Mouse (Mus musculus) naive thymus-derived CD4-positive, alpha-beta T cell, adult 2 months (primary cell): ENCODE data around the gene Ift88.

Source experiments
- DNase-seq: peaks from one replicate; pipeline ENCODE4 v3.0.0-alpha.2; 2011; ENCODE audit warnings: low read depth

The Ift88 gene

DNA sequence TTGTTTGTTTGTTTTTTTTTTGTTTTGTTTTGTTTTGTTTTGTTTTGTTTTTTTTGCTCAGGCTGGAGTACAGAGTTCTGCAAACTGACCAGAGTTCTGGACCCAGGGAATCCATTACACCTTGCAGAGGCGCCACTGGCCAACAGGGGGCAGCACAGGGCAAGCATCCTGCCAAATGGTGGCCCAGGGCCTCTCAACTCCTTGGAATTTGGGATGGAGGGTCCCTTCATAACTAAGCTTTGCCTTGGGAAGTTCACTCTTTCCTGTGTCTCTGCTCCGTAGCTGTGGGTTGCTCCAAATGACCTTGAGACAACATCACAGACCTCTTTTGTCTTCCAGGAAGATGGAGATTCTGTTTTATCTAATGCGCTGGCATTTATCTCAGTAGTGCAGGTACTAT, 109.4 kb downstream of the Ift88 start:
- DNase-seq = peak; percentile 55

DNA sequence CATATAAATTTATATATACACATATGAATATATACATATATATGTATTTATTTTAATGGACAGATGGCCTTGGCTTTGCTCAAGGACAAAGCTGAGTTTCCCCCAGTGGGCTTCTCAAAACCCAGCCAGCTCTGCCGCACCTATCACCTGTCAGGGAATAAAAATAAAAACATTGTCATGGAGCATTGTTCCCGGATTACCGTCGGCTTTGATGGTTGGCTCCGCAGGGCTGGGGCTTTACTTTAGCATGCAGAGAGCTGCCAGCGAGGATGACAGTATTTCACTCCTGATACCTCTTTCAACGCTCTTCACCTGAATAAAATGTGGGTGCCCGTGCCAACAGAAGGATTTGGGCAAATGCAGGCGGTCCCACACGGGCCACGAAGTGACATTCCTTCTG, 110.0 kb downstream of the Ift88 start:
- DNase-seq = no peak

DNA sequence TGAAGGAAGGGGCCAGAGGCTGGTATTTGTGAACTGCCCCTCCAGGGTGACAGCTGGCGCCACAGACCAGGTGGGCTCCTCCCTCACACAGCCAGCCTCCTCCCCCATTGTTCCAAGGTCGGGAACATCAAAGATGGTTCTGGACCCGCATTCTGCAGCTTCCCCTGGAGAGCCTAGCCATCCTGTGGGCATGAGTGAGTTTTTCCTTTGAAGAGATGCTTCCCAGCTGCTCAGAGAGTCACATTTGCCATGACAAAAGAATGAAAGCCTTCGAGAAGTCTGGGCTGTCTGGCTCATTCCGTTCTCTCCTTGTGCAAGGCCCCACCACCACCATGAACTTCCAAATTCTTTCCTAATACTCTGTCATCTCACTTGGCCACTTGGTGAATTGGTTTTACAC, 110.5 kb downstream of the Ift88 start:
- DNase-seq = no peak

DNA sequence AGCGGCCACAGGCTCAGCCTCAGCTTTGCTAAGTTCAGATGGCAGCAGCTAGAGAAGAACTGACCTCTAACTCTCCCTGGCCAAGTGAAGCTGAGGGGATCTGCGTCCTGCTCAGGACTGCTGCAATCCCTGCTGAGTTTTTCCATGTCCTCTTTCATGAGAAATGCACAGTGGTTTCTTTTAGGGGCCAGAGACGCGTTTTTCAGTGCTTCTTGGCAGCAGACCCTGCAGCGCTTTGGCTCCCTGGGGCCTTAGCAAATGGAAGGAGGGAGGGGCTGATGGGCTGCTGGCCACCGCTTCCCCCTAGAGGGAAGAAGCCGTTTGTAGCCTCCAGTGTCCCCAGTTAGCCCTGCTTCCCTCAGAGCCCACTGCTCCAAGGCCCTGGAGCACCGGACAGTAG, 111.1 kb downstream of the Ift88 start:
- no peak for DNase-seq

DNA sequence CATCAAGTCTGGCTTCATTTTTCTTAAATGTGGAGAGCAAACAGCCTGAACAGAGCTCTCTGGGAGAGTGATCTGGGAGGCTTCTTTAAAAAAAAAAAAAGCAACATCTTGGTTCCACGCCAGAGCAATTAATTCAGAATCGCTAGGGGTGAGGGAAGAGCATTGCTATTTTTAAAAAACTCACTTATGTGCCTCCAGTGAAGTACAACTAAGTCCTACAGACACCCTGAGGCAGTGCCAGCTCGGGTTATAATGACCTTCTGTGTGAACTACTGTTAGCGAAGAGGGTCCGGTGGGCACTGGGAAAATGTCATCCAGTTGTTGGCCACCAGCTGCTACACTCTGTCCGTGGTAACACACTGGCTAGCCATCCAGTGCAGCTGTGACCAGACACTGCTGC, 111.8 kb downstream of the Ift88 start:
- DNase-seq = no peak

DNA sequence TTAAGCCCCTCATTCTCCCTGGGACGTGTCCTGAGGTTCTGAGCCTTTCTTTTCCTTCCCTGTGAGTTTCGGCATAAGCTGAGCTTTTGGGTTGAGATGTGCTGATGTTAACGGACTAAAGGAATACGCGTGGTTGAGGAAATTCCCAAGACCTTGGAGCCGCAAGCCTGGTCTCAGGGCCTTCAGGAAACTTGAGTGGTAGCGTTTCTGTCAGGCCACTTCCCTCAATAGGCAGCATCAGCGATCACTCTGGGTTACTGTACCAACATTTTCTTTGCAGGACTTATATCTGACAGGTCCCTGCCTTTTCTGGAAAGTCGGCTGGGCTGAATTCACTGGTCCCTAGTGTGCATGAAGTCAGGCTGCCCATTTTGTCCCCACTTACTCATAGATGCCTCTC, 113.0 kb downstream of the Ift88 start:
- DNase-seq = no peak

DNA sequence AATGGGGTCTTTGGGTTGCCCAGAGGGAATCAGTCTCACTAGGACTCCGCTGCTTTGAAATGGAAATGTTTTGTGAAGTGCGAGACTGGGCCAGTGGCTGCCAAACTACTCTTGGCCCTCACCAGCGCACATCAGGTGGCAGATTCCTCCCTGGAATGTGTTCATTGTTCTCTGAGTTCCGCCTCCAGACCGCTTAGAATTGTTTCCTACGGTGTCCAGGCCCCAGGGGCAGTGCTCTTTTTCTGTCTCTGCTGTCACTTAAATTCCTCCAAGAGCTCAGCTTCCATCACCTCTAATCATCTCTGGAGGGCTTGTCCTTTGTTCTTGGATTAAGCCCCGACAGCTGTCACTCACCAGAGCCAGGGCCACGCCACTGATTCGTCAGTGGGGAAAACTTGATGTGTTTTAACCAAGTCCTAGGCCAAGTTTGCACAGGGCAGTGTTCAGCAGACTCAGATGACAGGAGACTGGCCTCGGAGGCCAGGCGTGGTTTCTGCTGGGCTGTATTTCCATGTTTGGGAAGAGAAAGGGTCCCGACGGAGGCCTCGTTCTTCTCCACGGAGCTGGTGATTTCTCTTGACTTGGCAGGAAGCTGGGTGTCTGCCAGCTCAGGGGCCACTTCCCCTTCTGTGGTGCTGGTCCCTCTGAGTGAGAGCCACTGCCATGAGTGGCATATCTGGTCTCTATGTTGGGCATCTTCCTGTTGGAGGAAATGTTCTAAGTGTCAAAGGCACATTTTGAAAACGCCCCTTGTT, 113.6 kb downstream of the Ift88 start:
- DNase-seq = no peak

DNA sequence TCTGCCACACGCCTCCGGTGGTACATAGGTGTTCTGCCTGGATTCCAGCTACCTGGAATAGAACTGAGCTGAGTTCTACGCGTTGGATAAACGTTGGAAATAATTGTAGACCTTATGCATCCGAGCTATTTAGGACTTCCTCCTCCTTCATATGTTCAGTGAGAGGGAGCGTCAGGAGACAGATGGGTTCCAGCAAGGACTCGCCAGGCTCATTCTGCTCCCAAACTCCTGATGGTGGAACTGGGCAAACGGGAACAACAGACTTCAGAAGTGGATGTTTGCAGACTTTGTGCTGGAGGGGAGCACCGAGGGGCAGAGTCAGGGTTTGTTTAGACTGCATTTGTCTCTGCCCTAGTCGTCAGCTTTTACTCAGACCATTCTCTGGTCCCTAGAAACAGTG, 116.8 kb downstream of the Ift88 start:
- DNase-seq = no peak

DNA sequence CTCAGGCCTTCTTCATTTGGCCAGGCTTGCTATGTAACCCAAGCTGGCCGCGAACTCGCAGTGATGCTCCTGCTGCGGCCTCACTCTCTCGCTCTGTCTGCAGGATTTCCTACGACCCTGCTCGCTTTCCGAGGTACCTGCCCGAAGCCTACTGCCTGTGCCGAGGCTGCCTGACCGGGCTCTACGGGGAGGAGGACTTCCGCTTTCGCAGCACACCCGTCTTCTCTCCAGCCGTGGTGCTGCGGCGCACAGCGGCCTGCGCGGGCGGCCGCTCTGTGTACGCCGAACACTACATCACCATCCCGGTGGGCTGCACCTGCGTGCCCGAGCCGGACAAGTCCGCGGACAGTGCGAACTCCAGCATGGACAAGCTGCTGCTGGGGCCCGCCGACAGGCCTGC, 118.4 kb downstream of the Ift88 start:
- no peak for DNase-seq

DNA sequence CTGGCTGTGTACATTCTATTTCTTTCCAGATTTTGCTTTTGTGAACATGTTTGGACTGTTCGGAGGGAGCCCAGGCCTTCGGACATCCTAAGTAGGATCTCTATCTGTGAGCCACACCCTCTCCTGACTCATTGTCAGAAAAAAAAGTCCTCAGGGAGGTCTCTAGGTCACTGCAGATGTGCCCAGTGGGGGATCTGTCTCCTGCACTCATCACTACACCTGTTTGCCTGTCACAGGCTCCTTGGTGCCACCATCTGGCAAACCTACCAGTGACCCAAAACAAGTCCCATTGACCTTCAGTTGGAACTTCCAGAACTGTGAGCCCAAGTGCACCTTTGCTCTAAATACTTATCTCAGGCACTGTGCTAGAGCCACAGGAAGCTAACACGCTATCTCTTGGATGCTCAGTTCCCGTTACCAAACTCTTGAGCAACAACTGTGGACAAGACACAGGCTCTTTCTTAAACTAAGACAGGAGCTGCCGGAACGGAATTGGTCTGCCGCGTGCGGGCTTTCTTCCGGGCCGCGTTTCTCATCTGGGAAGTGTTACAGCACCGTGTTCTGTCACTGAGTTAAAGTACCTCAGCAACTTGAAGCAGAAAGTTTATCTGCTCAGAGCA, 119.7 kb downstream of the Ift88 start:
- no peak for DNase-seq

DNA sequence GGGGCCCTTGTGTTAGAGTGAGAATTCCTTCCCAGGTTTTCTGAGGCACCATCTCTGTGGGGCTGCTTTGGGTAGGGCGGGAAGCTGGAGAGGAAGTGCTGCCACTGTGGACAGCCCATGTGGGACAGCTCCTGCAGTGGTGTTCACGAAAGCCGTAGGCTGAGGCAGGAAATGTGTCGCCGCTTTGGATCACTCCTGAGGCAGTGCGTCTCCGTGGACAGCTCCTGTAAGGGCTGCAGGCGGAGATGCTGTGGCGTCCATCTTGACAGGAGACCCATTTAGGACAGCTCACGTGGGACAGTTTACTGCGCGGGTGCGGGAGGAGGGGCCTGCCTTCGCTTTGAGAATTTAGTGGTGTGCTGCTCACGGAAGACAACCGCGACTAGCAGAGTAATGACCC, 121.7 kb downstream of the Ift88 start:
- no peak for DNase-seq

DNA sequence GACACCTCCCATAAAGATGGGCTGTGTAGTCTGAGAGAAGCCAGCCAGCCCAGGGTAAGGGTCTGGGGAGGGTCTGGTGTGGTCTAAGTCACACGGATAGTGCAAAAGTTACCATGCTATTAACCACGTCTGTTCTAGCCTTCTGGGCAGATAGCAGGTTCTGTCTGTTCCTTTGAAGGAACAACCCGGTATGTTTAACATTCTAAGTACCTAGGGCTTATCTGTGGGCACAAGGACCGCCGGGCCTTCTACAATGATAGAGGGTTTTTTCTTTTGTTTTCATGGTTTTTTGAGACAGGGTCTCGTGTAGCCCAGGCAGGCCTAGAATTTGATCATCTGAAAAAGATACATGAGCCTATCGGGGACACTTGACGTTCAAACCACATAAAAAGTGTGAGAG, 122.3 kb downstream of the Ift88 start:
- DNase-seq = no peak

DNA sequence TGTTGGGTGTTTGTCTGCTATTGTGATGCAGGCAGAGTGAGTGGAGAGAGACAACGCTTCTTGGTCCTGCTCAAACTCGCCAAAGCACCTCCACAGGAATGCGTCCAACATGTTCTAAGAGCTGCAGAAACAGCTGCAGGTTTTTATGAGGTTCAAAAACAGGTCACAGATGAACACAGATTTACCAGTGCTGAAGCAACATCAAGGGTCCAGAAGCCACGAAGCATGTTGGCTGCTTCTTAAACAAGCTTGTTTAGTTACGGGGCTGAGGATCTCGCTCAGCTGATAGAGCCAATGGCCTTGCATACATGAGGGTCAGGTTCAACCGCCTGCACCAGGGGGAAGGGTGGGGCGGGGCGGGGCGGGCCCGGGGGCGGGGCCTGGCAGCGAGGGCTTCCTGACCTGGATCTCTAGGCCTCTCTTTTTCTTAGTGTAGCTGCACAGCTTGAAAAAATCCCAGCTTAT, 122.7 kb downstream of the Ift88 start:
- no peak for DNase-seq

DNA sequence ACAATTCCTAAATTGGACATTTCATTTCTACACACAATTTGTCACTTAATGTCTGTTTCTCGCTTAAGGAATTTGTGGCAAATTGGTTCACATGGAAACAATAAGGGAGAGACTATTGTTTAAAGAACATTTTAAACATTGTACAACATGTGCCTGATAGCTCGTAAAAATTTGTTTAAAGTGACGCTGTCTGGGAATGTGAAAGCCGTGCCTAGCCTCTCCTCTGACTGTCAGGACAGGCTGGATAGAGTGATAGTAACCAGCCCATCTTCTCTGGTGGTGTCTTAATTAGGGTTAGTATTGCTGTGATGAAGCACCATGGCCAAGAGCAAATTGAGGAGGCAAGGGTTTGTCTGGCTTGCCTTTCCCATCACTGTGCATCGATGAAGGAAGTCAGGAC, 123.2 kb downstream of the Ift88 start:
- no peak for DNase-seq

DNA sequence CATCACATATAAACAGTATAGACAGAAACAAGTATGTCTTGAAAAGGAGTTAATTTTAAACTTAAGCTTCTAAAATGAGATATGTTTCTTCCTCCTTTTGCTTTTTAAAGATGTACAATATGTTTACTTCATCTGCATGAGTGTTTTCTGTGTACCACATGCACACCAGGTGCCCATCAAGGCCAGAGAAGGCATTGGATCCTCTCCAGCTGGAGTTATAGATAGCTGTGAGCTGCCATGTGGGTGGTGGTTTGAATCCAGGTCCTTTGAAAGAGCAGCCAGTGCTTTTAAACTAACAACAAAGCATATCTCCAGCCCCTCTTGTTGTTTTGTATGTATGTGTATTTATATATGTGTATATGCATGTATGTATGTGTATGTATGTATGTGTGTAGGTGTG, 129.1 kb downstream of the Ift88 start:
- DNase-seq = no peak

DNA sequence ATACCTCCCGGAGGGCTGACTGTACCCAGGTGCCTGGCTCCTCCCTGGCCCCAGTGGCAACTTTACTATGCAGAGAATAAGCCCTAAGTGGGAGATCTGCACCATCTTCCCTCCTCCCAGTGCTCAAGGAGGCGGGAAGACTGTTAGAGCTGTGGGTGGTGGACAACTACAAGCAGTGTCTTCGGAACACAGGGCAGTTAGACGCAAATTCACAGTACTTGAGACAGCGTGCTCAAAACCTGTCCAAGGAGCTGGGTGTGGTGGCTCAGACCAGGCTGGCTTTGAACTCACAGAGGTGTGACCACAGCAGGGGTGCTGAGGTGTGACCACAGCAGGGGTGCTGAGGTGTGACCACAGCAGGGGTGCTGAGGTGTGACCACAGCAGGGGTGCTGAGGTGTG, 130.6 kb downstream of the Ift88 start:
- no peak for DNase-seq

DNA sequence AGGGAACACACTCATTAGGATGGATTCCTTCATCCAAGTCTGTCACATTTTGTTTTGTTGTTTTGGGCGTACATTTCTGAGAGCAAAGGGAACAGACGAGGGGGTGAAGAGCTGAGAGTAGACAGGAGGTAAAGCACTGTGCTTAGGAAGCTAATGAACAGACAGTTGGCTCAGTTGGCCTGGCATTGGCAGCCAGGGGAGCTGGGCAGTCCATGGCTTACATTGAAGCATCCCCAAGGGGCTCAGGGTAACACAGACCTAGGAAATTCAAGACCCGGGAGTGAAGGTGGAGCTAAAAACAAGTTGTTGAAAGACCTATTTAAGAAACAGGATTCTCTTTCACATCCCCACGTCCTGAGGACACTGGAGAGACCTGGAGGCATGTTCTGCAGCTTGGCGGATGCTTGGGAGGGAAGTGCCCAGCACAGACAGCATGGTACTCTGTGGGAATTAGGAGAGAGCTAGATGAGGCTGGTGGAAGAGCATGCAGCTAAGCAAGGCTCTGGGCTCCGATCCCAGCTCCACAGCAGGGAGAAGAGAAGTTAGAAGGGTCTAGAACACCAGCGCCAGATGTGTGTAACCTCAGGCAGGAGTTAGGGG, 131.7 kb downstream of the Ift88 start:
- no peak for DNase-seq

DNA sequence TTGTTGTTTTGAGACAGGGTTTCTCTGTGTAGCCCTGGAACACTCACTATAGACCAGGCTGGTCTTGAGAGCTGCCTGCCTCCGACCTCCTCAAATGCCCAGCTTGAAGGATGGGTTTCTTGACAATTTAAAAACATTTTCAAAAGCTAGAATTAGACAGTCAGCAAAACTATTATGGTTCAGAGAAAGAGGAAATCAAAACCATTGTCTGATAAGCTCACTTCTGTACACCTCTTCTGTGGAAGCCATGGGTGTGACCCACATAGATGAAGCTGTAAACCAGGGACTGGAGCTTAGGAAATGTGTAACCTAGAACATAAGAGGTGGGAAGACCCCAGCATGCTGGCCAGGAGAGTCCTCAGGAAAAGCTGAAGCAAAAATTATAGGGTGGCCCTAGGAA, 133.1 kb downstream of the Ift88 start:
- DNase-seq = no peak

DNA sequence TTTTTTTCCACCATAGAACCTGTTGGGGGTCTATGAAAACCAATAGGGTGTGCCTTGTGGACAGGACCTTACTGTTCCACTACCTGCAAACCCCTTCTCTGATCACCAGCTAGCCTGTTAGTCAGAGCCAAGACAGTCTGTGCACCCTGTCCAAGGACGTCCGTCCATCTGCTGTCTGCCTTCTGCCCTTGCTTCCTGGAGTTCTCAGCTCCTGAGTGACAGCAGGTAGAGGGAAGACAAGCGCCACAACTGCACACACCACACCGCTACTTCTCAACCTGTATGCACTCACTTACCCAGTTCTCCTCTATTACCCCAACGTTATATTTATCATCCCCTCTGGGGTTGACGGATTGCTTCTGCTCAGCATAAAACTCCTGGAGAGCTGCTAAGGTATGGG, 141.8 kb downstream of the Ift88 start:
- DNase-seq = no peak
